Mouse (Mus musculus) colon, adult 2 months (tissue): ENCODE data around the gene Fam19a5. TPM values are rescaled to one million over a fixed set of nuclear protein-coding genes. Genes with fewer than 3 reads are reported as not detected.

Source experiments
- polyA plus RNA-seq: library from polyadenylated mRNA; depleted of rRNA; stranded (reverse); fragments of >200 nt; gene quantifications from 2 replicates; pipeline ENCODE4 v1.2.3, GENCODE M21; 2012; rRNA removed

The Fam19a5 gene
- 4.7 and 6.1 TPM in 2 replicates for polyA plus RNA-seq

DNA sequence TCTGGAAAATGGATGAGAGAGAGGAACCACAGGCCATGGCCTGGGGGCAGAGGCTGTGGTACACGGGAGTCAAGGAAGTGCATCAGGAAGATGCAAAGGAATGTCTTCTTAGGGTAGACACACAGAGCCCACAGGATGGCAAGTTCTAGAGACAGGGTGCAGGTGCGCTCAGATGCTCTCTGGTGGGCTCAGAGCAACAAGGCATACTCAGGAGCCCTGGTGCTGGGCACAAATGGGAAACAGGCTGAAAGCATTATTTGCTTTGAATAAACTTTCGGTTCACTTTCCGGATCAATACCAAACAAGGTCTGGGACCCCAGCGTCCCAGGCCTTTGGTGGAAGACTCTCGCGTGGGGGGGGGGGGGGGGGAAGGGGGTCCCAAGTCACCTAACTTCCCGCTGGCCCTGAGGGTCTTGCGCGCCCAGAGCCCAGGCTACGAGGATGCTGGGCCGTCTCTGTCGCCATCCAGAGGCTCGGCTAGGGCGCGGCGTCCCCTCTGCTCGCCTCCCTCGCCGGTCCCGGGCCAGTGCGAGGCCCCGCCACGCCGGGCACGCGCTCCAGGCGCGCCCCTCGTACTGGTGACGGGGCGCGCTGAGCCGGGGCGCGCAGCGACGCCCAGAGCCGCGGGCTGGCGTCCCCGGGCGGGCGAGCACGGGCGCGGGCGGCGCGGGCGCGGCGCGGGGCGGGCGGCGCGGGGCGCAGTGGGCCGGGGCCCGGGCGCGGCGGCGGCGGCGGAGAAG, at the start of gene Fam19a5:
Gene Fam19a5 (plus strand): TSS at position 701 of the 740 bp plus-strand sequence.

